Mouse (Mus musculus) intestine, embryonic 16.5 days (tissue): ENCODE data around the gene Col26a1. TPM values are rescaled to one million over a fixed set of nuclear protein-coding genes. Genes with fewer than 3 reads are reported as not detected.
A peak's percentile ranks its signal among the peaks of the same experiment; 100 is the strongest.

Source experiments
- ATAC-seq: fragments of 200-750 bp; cut with Nextera tagmentation; 2 replicates; pipeline ENCODE4 v1.8.0; 2017; ENCODE audit warnings: moderate TSS enrichment, moderate library complexity
- H3K27ac ChIP-seq: fragments of 300-500 bp; sonication (generic); 2 replicates; pipeline ENCODE4 v1.5.1; 2014; ENCODE audit warnings: mild to moderate bottlenecking, low read length
- H3K27me3 ChIP-seq: fragments of 300-500 bp; sonication (generic); replicated peaks from 2 replicates; pipeline ENCODE4 v1.6.1; 2014; ENCODE audit warnings: low read length, control low read depth, mixed read lengths; ENCODE audit not compliant: control insufficient read depth, insufficient read depth
- H3K36me3 ChIP-seq: fragments of 300-500 bp; sonication (generic); 2 replicates; pipeline ENCODE4 v1.6.1; 2014; ENCODE audit warnings: low read length, control low read depth; ENCODE audit not compliant: control insufficient read depth, insufficient read depth
- H3K4me1 ChIP-seq: fragments of 300-500 bp; sonication (generic); 2 replicates; pipeline ENCODE4 v1.6.1; 2014; ENCODE audit warnings: low read length, control low read depth, mixed read lengths; ENCODE audit not compliant: control insufficient read depth, insufficient read depth
- H3K4me2 ChIP-seq: fragments of 300-500 bp; sonication (generic); 2 replicates; pipeline ENCODE4 v1.6.1; 2014; ENCODE audit warnings: low read depth, low read length, control low read depth
- H3K4me3 ChIP-seq: fragments of 300-500 bp; sonication (generic); 2 replicates; pipeline ENCODE4 v1.5.1; 2014; ENCODE audit warnings: mild to moderate bottlenecking, low read length
- H3K9ac ChIP-seq: fragments of 300-500 bp; sonication (generic); 2 replicates; pipeline ENCODE4 v1.6.1; 2014; ENCODE audit warnings: low read depth, low read length
- H3K9me3 ChIP-seq: fragments of 300-500 bp; sonication (generic); 2 replicates; pipeline ENCODE4 v1.6.1; 2016; ENCODE audit warnings: low read length, control low read depth; ENCODE audit not compliant: control insufficient read depth
- WGBS: fragments of 180-500 bp; shearing (Covaris S2); extraction: QIAGEN DNeasy Blood & Tissue Kit; methylation state at CpG from one replicate; pipeline ENCODE4 v1.1.7; 2014; 5-methylcytosine and 5-hydroxymethylcytosine counted together
- polyA plus RNA-seq: library from polyadenylated mRNA; unstranded; fragments of >200 nt; fragmentation: Nextera tagmentation; extraction: Ambion mirVana; gene quantifications from 2 replicates; pipeline ENCODE4 v1.2.1, GENCODE M21; 2015

The Col26a1 gene
- polyA plus RNA-seq, 1 experiment from 2014 or later: 6.8 TPM

- H3K9me3 ChIP-seq: no peaks in the 10 kb centered on the region
- no peaks in the 10 kb centered on the region for H3K27me3 ChIP-seq
- H3K4me2 ChIP-seq: no peak overlapping the region
- H3K4me1 ChIP-seq: peaks cover 10% of the 10 kb centered on the region
- 59% methylated on average over 4 of the region's 4 CpGs for WGBS
- H3K36me3 ChIP-seq: no peaks in the 10 kb centered on the region
- no peak overlapping the region for H3K4me3 ChIP-seq
- 0 out of 2 replicates have a peak overlapping the region, but pooled peaks have one; percentile 88 for H3K27ac ChIP-seq
- ATAC-seq: no peak
- H3K9ac ChIP-seq: no peak overlapping the region
Observed at GRCm38 (mm10) chr5:136862806-136863205, 20.2 kb downstream of the Col26a1 start.

GRCm38 (mm10) chr5:136861191-136861940, 21.6 kb downstream of the Col26a1 start:
- Histone ChIP-seq H3K4me3 (no peak overlapping the region), H3K36me3 (no peaks in the 10 kb centered on the region), H3K9me3 (no peaks in the 10 kb centered on the region), H3K4me2 (no peak overlapping the region), H3K27me3 (no peaks in the 10 kb centered on the region), H3K9ac (0 out of 2 replicates have a peak overlapping the region, but pooled peaks have one; percentile 0), H3K4me1 (peaks cover 10% of the 10 kb centered on the region), H3K27ac (no peak overlapping the region)
- 26% methylated on average over 20 of the region's 20 CpGs for WGBS
- no peak for ATAC-seq

- ATAC-seq: no peak
- no peaks in the 10 kb centered on the region for H3K4me1 ChIP-seq
- 92% methylated on average over 6 of the region's 6 CpGs for WGBS
- H3K4me3 ChIP-seq: no peak overlapping the region
- H3K27me3 ChIP-seq: no peaks in the 10 kb centered on the region
- H3K27ac ChIP-seq: no peak overlapping the region
- no peaks in the 10 kb centered on the region for H3K9me3 ChIP-seq
- no peak overlapping the region for H3K4me2 ChIP-seq
- no peak overlapping the region for H3K9ac ChIP-seq
- no peaks in the 10 kb centered on the region for H3K36me3 ChIP-seq
Observed at GRCm38 (mm10) chr5:136850716-136851115, 32.3 kb downstream of the Col26a1 start.

- H3K36me3 ChIP-seq: no peaks in the 10 kb centered on the region
- H3K27ac ChIP-seq: no peak overlapping the region
- H3K9me3 ChIP-seq: no peaks in the 10 kb centered on the region
- H3K27me3 ChIP-seq: no peaks in the 10 kb centered on the region
- H3K4me3 ChIP-seq: no peak overlapping the region
- WGBS: 78% methylated on average over 19 of the region's 19 CpGs
- ATAC-seq: no peak
- no peak overlapping the region for H3K9ac ChIP-seq
- H3K4me2 ChIP-seq: no peak overlapping the region
- H3K4me1 ChIP-seq: no peaks in the 10 kb centered on the region
Observed at GRCm38 (mm10) chr5:136846385-136847264, 36.4 kb downstream of the Col26a1 start.

GRCm38 (mm10) chr5:136843930-136844329, 39.1 kb downstream of the Col26a1 start:
- Histone ChIP-seq H3K9ac (no peak overlapping the region), H3K27me3 (no peaks in the 10 kb centered on the region), H3K4me3 (no peak overlapping the region), H3K9me3 (no peaks in the 10 kb centered on the region), H3K4me2 (no peak overlapping the region), H3K36me3 (no peaks in the 10 kb centered on the region), H3K27ac (no peak overlapping the region), H3K4me1 (no peaks in the 10 kb centered on the region)
- WGBS: 57% methylated on average over 5 of the region's 5 CpGs
- no peak for ATAC-seq

- 8% methylated on average over 8 of the region's 8 CpGs for WGBS
- H3K4me1 ChIP-seq: no peaks in the 10 kb centered on the region
- H3K4me2 ChIP-seq: no peak overlapping the region
- H3K36me3 ChIP-seq: no peaks in the 10 kb centered on the region
- no peaks in the 10 kb centered on the region for H3K27me3 ChIP-seq
- no peak overlapping the region for H3K27ac ChIP-seq
- H3K4me3 ChIP-seq: no peak overlapping the region
- ATAC-seq: no peak
- no peak overlapping the region for H3K9ac ChIP-seq
- H3K9me3 ChIP-seq: no peaks in the 10 kb centered on the region
Observed at GRCm38 (mm10) chr5:136840036-136840435, 43.0 kb downstream of the Col26a1 start.

- 88% methylated on average over 3 of the region's 3 CpGs for WGBS
- H3K27ac ChIP-seq: no peak overlapping the region
- no peaks in the 10 kb centered on the region for H3K9me3 ChIP-seq
Observed at GRCm38 (mm10) chr5:136833053-136833452, 50.0 kb downstream of the Col26a1 start.

GRCm38 (mm10) chr5:136830156-136830555, 52.9 kb downstream of the Col26a1 start:
- no peak for ATAC-seq
- H3K9ac ChIP-seq: no peak overlapping the region
- no peak overlapping the region for H3K4me3 ChIP-seq
- H3K27ac ChIP-seq: no peak overlapping the region
- H3K9me3 ChIP-seq: no peaks in the 10 kb centered on the region
- no peaks in the 10 kb centered on the region for H3K27me3 ChIP-seq
- H3K4me1 ChIP-seq: no peaks in the 10 kb centered on the region
- H3K36me3 ChIP-seq: no peaks in the 10 kb centered on the region
- no peak overlapping the region for H3K4me2 ChIP-seq
- WGBS: 80% methylated on average over 3 of the region's 3 CpGs

More at GRCm38 (mm10) chr5:136833053-136833452, 50.0 kb downstream of the Col26a1 start:
- Histone ChIP-seq H3K4me1 (no peaks in the 10 kb centered on the region), H3K9ac (no peak overlapping the region), H3K36me3 (no peaks in the 10 kb centered on the region), H3K4me2 (no peak overlapping the region), H3K27me3 (no peaks in the 10 kb centered on the region), H3K4me3 (no peak overlapping the region)
- ATAC-seq: no peak

- Histone ChIP-seq H3K4me3 (no peak overlapping the region), H3K9me3 (peaks cover 8% of the 10 kb centered on the region; the same call in 1 of the 2 replicates), H3K4me1 (no peaks in the 10 kb centered on the region), H3K27ac (no peak overlapping the region), H3K36me3 (no peaks in the 10 kb centered on the region), H3K9ac (no peak overlapping the region), H3K27me3 (no peaks in the 10 kb centered on the region), H3K4me2 (no peak overlapping the region)
- 85% methylated on average over 8 of the region's 8 CpGs for WGBS
- no peak for ATAC-seq
Observed at GRCm38 (mm10) chr5:136821971-136822370, 61.0 kb downstream of the Col26a1 start.
